Mouse (Mus musculus) embryo, embryonic 11.5 days (tissue): Measurements from ENCODE around the gene Sectm1a.
"Not testable (repeated sequence)": the region's sequence is repeated elsewhere in the genome, so short reads cannot be mapped to it uniquely, and the experiment has no call there.

ENCODE experiments used
- DNase-seq: peaks from one replicate; pipeline ENCODE4 v3.0.0-alpha.2; 2012; ENCODE audit warnings: low read depth, low spot score

The Sectm1a gene

GRCm38 (mm10) chr11:121081120-121081519 is at the start of gene Sectm1a:
Gene Sectm1a, minus strand, starts transcription at chr11:121081220.
- no peak for DNase-seq

- DNase-seq = no peak
These were observed 48.6 kb upstream of the Sectm1a start for GRCm38 (mm10) chr11:121129616-121130015.

- no peak for DNase-seq
These were observed 46.4 kb upstream of the Sectm1a start for GRCm38 (mm10) chr11:121127441-121127840.

GRCm38 (mm10) chr11:121126395-121126794 is 45.4 kb upstream of the Sectm1a start:
- no peak for DNase-seq

- DNase-seq = no peak
These were observed 44.6 kb upstream of the Sectm1a start for GRCm38 (mm10) chr11:121125522-121126172.

GRCm38 (mm10) chr11:121123438-121123837 is 42.4 kb upstream of the Sectm1a start:
- DNase-seq = no peak

GRCm38 (mm10) chr11:121122024-121122670 is 41.1 kb upstream of the Sectm1a start:
- DNase-seq = no peak

- no peak for DNase-seq
These were observed 40.1 kb upstream of the Sectm1a start for GRCm38 (mm10) chr11:121121151-121121550.

GRCm38 (mm10) chr11:121118577-121118976 is 37.6 kb upstream of the Sectm1a start, which contains the start of gene Tex19.2:
Gene Tex19.2, minus strand, starts transcription at chr11:121118677.
- no peak for DNase-seq

- no peak for DNase-seq
These were observed 37.1 kb upstream of the Sectm1a start for GRCm38 (mm10) chr11:121118106-121118505.

GRCm38 (mm10) chr11:121112091-121112775 is 31.2 kb upstream of the Sectm1a start:
- no peak for DNase-seq

- DNase-seq = no peak
These were observed 30.6 kb upstream of the Sectm1a start for GRCm38 (mm10) chr11:121111601-121112000.

- DNase-seq = no peak
These were observed 30.0 kb upstream of the Sectm1a start for GRCm38 (mm10) chr11:121111051-121111450.

- DNase-seq = peak; percentile 17
These were observed 29.0 kb upstream of the Sectm1a start for GRCm38 (mm10) chr11:121109986-121110385.

- no peak for DNase-seq
These were observed 27.0 kb upstream of the Sectm1a start for GRCm38 (mm10) chr11:121108061-121108460.

- DNase-seq = not testable (repeated sequence)
These were observed 26.2 kb upstream of the Sectm1a start for GRCm38 (mm10) chr11:121107242-121107641.

GRCm38 (mm10) chr11:121101124-121101805 is 20.2 kb upstream of the Sectm1a start:
- no peak for DNase-seq

GRCm38 (mm10) chr11:121100692-121101091 is 19.7 kb upstream of the Sectm1a start:
- DNase-seq = no peak

GRCm38 (mm10) chr11:121099762-121100161 is 18.7 kb upstream of the Sectm1a start:
- DNase-seq = no peak

GRCm38 (mm10) chr11:121092606-121093585 is 11.9 kb upstream of the Sectm1a start:
- no peak for DNase-seq

- no peak for DNase-seq
These were observed 9.9 kb upstream of the Sectm1a start for GRCm38 (mm10) chr11:121090943-121091342.
